8 mouse cellular contexts compared by ENCODE assay signal in the genomic region with DNA sequence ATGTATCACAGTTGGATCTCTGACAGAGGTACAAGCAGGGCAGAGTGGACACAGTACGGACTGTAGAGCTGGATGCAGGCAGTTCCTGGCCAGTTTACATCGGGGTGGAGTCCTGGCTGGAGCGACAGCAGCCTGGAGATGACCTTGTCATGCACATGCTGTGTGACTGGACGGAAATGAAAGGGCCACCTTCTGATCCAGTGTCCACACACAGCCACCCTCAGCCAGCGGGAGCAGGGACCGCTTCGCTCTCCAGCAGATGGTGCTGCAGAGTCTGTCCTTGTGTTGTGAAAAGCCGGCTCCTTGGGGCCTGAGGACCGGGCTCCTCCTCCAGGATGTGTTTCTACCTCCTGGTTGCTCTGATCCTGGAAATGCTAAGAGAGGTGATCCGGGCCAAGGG. TPM values are rescaled to one million over a fixed set of nuclear protein-coding genes. Genes with fewer than 3 reads are reported as not detected.
DNase-seq lines count a peak whose midpoint lies in the region; ATAC-seq and TF ChIP-seq lines count a peak whose summit lies in the region.

No protein-coding gene starts in this region.

- no peak overlapping the region for H3K27ac ChIP-seq in left cerebral cortex, adult 2 months
- peak overlapping the region; percentile 41; the same call in 1 of the 2 replicates for H3K27ac ChIP-seq in forebrain, embryonic 13.5 days
- H3K27ac ChIP-seq in intestine, embryonic 14.5 days (ENCODE audit: low read depth) = no peak overlapping the region
- no peak overlapping the region for H3K27ac ChIP-seq in limb, embryonic 13.5 days
- 0 out of 2 replicates have a peak overlapping the region, but pooled peaks have one; percentile 21 for H3K27ac ChIP-seq in neural tube, embryonic 12.5 days

- peak; percentile 55 to 65 for DNase-seq in left cerebral cortex, adult 2 months (ENCODE audit: extremely low spot score in 1 of 2, low spot score in 2 of 2)
- DNase-seq in left cerebral cortex, adult 8-10 months (ENCODE audit: low spot score in 2 of 2) = no peak
- peak; percentile 78 for DNase-seq in intestine, embryonic 14.5 days (ENCODE audit: low spot score)
- DNase-seq in natural killer cell, adult 2 months (ENCODE audit: low spot score in 2 of 2) = no peak

- peaks cover 84% of the 10 kb centered on the region for H3K36me3 ChIP-seq in forebrain, embryonic 13.5 days (ENCODE audit: poor library complexity, severe bottlenecking)
- H3K36me3 ChIP-seq in intestine, embryonic 14.5 days (ENCODE audit: control insufficient read depth, insufficient read depth, low read length) = peaks cover 46% of the 10 kb centered on the region
- peaks cover 36% of the 10 kb centered on the region for H3K36me3 ChIP-seq in limb, embryonic 13.5 days
- peaks cover 81% of the 10 kb centered on the region for H3K36me3 ChIP-seq in neural tube, embryonic 12.5 days

- peaks cover 17% of the 10 kb centered on the region for H3K4me1 ChIP-seq in forebrain, embryonic 13.5 days
- H3K4me1 ChIP-seq in intestine, embryonic 14.5 days (replicated peaks; ENCODE audit: control insufficient read depth, insufficient read depth, low read length) = no peaks in the 10 kb centered on the region
- peaks cover 10% of the 10 kb centered on the region; the same call in 1 of the 2 replicates for H3K4me1 ChIP-seq in limb, embryonic 13.5 days
- H3K4me1 ChIP-seq in neural tube, embryonic 12.5 days = peaks cover 15% of the 10 kb centered on the region; the same call in 1 of the 2 replicates

- intact Hi-C loops in left cerebral cortex, adult 2 months (cut with DNase I) = loop anchor here (1.0 kb wide), 1 partner anchor 268 kb away; no protein-coding TSS in a partner anchor

- peak; percentile 64 for ATAC-seq in cerebellum, adult (ENCODE audit: insufficient number of reproducible peaks, low FRiP score, low TSS enrichment)
- ATAC-seq in forebrain, embryonic 13.5 days = peak; percentile 13; the same call in 1 of the 2 replicates
- peak; percentile 42; the same call in 1 of the 2 replicates for ATAC-seq in intestine, embryonic 14.5 days (replicated peaks; ENCODE audit: low FRiP score, low TSS enrichment, low read depth)
- ATAC-seq in limb, embryonic 13.5 days (ENCODE audit: low FRiP score, low read depth) = peak; percentile 35; the same call in 1 of the 2 replicates
- peak; percentile 7; the same call in 1 of the 2 replicates for ATAC-seq in neural tube, embryonic 12.5 days (ENCODE audit: low FRiP score, low read depth)

- no peak overlapping the region for H3K4me2 ChIP-seq in forebrain, embryonic 13.5 days
- no peak overlapping the region for H3K4me2 ChIP-seq in intestine, embryonic 14.5 days (ENCODE audit: low read length)
- no peak overlapping the region for H3K4me2 ChIP-seq in limb, embryonic 13.5 days (replicated peaks)
- H3K4me2 ChIP-seq in neural tube, embryonic 12.5 days (replicated peaks) = no peak overlapping the region

- 14% methylated on average over 10 of the region's 10 CpGs for WGBS in forebrain, embryonic 13.5 days
- WGBS in intestine, embryonic 14.5 days = 17% methylated on average over 10 of the region's 10 CpGs
- WGBS in limb, embryonic 13.5 days = 18% methylated on average over 10 of the region's 10 CpGs
- WGBS in neural tube, embryonic 12.5 days = 16% methylated on average over 10 of the region's 10 CpGs

- H3K9me3 ChIP-seq in forebrain, embryonic 13.5 days (replicated peaks) = no peaks in the 10 kb centered on the region
- no peaks in the 10 kb centered on the region for H3K9me3 ChIP-seq in intestine, embryonic 14.5 days (ENCODE audit: control insufficient read depth, low read length)
- H3K9me3 ChIP-seq in limb, embryonic 13.5 days = no peaks in the 10 kb centered on the region
- no peaks in the 10 kb centered on the region for H3K9me3 ChIP-seq in neural tube, embryonic 12.5 days

- peak; percentile 74 for TF ChIP-seq CTCF in left cerebral cortex, adult 2 months (IDR thresholded peaks at IDR 0.05)

- H3K4me3 ChIP-seq in left cerebral cortex, adult 2 months = no peak overlapping the region
- no peak overlapping the region for H3K4me3 ChIP-seq in forebrain, embryonic 13.5 days
- H3K4me3 ChIP-seq in intestine, embryonic 14.5 days (ENCODE audit: low read depth, low read length) = no peak overlapping the region
- H3K4me3 ChIP-seq in limb, embryonic 13.5 days = no peak overlapping the region
- no peak overlapping the region for H3K4me3 ChIP-seq in neural tube, embryonic 12.5 days

- no peaks in the 10 kb centered on the region for H3K27me3 ChIP-seq in forebrain, embryonic 13.5 days
- no peaks in the 10 kb centered on the region for H3K27me3 ChIP-seq in intestine, embryonic 14.5 days (replicated peaks; ENCODE audit: control insufficient read depth, insufficient read depth, low read length)
- H3K27me3 ChIP-seq in limb, embryonic 13.5 days = no peaks in the 10 kb centered on the region
- no peaks in the 10 kb centered on the region for H3K27me3 ChIP-seq in neural tube, embryonic 12.5 days (replicated peaks)

- H3K9ac ChIP-seq in forebrain, embryonic 13.5 days = 0 out of 2 replicates have a peak overlapping the region, but pooled peaks have one; percentile 34
- H3K9ac ChIP-seq in intestine, embryonic 14.5 days (ENCODE audit: low read length) = no peak overlapping the region
- H3K9ac ChIP-seq in limb, embryonic 13.5 days = no peak overlapping the region
- H3K9ac ChIP-seq in neural tube, embryonic 12.5 days = no peak overlapping the region

RNA-seq across cellular contexts. Expression of a gene that starts 16.3 kb away (rescaled TPM):
- 100 to 1,000 TPM; 111 to 112 TPM for total RNA-seq in left cerebral cortex, adult 2 months (2021)
- 10 to 100 TPM; 78.5 to 91.8 (median 86.0) TPM for total RNA-seq in left cerebral cortex, adult 8-10 months (2022)
- 84.5 and 87.5 TPM in 2 replicates for polyA plus RNA-seq in forebrain, embryonic 13.5 days (2015; fragmentation: Nextera tagmentation; extraction: Ambion mirVana)
- 53.7 and 58.9 TPM in 2 replicates for polyA plus RNA-seq in intestine, embryonic 14.5 days (2014; fragmentation: Nextera tagmentation; extraction: Ambion mirVana)
- polyA plus RNA-seq in limb, embryonic 13.5 days (2015; fragmentation: Nextera tagmentation; extraction: Ambion mirVana) = 17.6 and 24.6 TPM in 2 replicates
- polyA plus RNA-seq in neural tube, embryonic 12.5 days (2016; fragmentation: Nextera tagmentation; extraction: Ambion mirVana) = 144 and 230 TPM in 2 replicates

Comparison
In these comparisons a context has a peak if more than half of its experiments do, and no peak if none do; other contexts are left out.
1. DNase-seq: peak in left cerebral cortex, adult 2 months (2 of 2) and intestine, embryonic 14.5 days (single experiment); none in left cerebral cortex, adult 8-10 months (0 of 2) and natural killer cell, adult 2 months (0 of 2).
2. H3K27ac ChIP-seq: peak in forebrain, embryonic 13.5 days (single experiment) and neural tube, embryonic 12.5 days (single experiment); none in left cerebral cortex, adult 2 months (single experiment), intestine, embryonic 14.5 days (single experiment) and limb, embryonic 13.5 days (single experiment).
3. ATAC-seq: peak in every context shown above with its lines; median percentile 64 in cerebellum, adult; 42 in intestine, embryonic 14.5 days; 35 in limb, embryonic 13.5 days; 13 in forebrain, embryonic 13.5 days; 7 in neural tube, embryonic 12.5 days.